Mouse (Mus musculus) gastrocnemius, adult 2 months (tissue): ENCODE measurements around the gene Copg2. TPM values are rescaled to one million over a fixed set of nuclear protein-coding genes. Genes with fewer than 3 reads are reported as not detected.

ENCODE experiments used
- DNase-seq: peaks from one replicate; pipeline ENCODE4 v3.0.0; 2022
- H3K27ac ChIP-seq: fragments of 200-600 bp; 2 replicates; pipeline ENCODE4 v1.8.1; 2022; ENCODE audit warnings: mild to moderate bottlenecking
- H3K4me3 ChIP-seq: fragments of 200-600 bp; 2 replicates; pipeline ENCODE4 v1.8.1; 2022; ENCODE audit warnings: mild to moderate bottlenecking, moderate library complexity
- CTCF ChIP-seq: fragments of 200-600 bp; IDR thresholded peaks from 2 replicates; pipeline ENCODE4 v1.8.1; 2022; ENCODE audit warnings: antibody characterized with exemption, mild to moderate bottlenecking, moderate library complexity
- intact Hi-C: fragments of 180-260 bp; cut with DNase I; formaldehyde crosslinking; loops from one replicate; pipeline ENCODE4 v1.15.1; 2025
- long read RNA-seq, 2 experiments: library from polyadenylated mRNA; stranded (forward); transcript quantifications; one replicate each; pipeline ENCODE4 v2.0.0; 2021
- total RNA-seq, 2 experiments: library from RNA; stranded (reverse); gene quantifications; 2 replicates each; pipeline ENCODE4 v1.2.3; 2021

The Copg2 gene
- total RNA-seq = 10 to 100 TPM; 15.6 to 15.8 TPM
- long read RNA-seq, experiment 1, transcript Copg2-201 (24 exons, 3,961 nt) = major isoform, 5 of 6 reads
- long read RNA-seq, experiment 1, partial matches to known transcripts = 0 of 6 reads
- long read RNA-seq, experiment 1, other reads (novel, unspliced or antisense) = 0 of 6 reads
- long read RNA-seq, experiment 2, transcript Copg2-201 (24 exons, 3,961 nt) = major isoform, 8 of 13 reads
- long read RNA-seq, experiment 2, partial matches to known transcripts = 2 of 13 reads
- long read RNA-seq, experiment 2, other reads (novel, unspliced or antisense) = 3 of 13 reads

DNA sequence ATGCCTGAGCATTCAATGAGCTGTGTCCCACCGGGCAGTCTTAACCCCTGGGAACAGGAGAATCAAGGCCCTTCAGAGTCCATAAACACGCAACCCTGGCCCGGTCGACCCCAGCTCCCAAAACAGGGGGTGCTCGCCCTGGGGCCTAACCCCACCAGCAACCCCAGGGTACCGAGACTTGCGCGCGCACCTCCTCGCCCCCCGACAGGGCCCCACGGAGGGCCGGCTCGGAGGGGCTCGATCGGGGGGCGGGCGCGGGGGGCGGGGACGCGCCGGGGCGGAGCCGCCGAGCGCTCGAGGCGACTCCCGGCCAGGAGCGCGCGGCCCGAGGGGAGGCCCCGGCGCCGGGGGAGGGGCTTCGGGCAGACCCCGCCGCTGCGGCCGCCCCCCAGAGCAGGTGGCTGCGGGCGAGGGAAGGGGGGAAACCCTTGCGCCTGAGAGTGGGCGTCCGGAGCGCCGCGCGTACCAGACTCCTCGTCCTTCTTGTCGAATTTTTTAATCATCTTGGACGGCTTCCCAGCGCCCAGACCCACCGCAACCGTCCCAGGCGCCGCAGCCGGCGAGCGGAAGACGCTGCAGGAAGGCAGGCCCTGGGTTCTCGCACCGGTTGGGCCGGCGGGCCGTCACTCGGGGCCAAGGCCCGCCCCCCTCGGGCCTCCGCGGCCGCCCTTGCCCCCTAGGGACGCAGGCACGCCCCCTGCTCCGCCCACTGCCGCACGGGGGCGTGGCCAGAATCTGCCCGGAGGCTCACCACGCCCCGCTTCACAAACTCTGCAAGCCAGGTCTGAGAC, at the start of gene Copg2:
Gene Copg2, minus strand, starts transcription at position 600 of the 791 bp plus-strand sequence.
- peak; percentile 34 for TF ChIP-seq CTCF
- intact Hi-C loops = loop anchor here (5.0 kb wide), 2 partner anchors 204 to 389 kb away; partner anchors contain the start of genes Cep41, Ssmem1 and Tmem209
- peak; percentile 97 for DNase-seq
- Histone ChIP-seq H3K4me3 (peak within 1 kb of the TSS; percentile 91), H3K27ac (peak within 1 kb of the TSS; percentile 92)

- Histone ChIP-seq H3K4me3 (no peak overlapping the region), H3K27ac (no peak overlapping the region)
- no peak for DNase-seq
- TF ChIP-seq CTCF = no peak
- intact Hi-C loops = no loop called here
These were observed 42.7 kb upstream of the Copg2 start for GRCm38 (mm10) chr6:30939264-30939663.

GRCm38 (mm10) chr6:30922821-30923220, 26.2 kb upstream of the Copg2 start:
- no peak overlapping the region for H3K27ac ChIP-seq
- intact Hi-C loops = no loop called here
- no peak for DNase-seq
- no peak overlapping the region for H3K4me3 ChIP-seq
- TF ChIP-seq CTCF = peak; percentile 41

- intact Hi-C loops = no loop called here
- TF ChIP-seq CTCF = no peak
- Histone ChIP-seq H3K4me3 (no peak overlapping the region), H3K27ac (no peak overlapping the region)
- DNase-seq = no peak
These were observed 25.2 kb upstream of the Copg2 start for GRCm38 (mm10) chr6:30921826-30922225.

DNA sequence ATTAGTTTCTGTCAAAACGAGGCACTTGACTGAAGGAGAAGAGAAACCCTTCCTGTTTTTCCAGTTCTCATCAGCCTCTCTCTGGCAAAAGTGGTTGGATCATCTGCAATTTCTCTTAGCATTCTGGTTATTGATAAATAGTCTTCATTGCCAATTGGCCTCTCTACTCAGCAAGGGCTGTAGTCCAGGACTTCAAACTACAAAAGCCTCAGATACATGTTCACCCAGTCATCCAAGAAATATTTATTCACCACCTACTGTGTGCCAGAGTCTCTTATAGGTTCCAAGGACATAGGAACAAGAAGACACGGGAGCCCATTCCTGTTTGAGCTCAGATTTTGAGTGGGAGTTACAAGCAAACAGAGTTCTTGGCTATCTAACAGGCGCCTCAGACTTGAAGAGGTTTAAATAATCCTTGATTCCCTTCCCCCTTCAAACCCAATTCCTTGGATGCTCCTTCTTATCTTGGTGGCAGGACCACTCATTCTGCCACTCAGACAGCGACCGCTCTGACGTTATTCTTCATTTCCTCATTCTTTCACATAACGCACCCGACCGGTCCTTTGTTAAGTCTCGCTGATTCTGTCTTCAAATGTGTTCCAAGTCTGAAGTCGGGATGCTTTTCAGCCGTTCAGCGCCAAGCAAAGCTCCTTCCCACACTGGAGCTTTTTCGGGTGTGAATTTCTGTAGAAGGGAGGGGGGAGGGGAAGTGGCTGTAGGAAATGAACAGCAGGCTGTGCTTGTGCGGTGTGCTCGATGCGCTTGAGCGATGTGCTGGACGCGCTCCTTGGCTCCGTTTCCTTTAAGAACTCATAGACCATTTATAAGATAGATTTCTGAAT, 24.5 kb upstream of the Copg2 start:
- Histone ChIP-seq H3K4me3 (peak overlapping the region; percentile 58), H3K27ac (peak overlapping the region; percentile 64)
- TF ChIP-seq CTCF = no peak
- DNase-seq = peak; percentile 19
- intact Hi-C loops = no loop called here

DNA sequence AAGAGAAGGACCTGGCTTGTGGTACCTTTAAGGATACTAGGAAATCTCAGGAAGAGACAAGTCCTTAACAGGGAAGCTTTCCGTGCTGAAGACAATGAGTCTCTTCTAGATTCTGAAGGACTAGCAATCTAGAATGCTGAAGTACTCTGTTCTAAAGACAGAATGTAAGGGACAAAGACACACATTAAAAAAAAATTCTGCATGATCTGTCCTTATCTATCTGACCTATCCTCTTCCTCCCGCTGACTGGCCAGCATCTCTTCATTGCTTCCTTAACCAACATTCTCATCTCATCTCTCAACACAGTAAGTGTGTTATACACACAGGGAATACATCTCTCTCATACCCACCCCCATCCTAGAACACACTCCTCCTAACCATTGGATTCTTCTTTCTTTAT, 18.9 kb upstream of the Copg2 start, which contains the start of gene Tsga13:
Gene Tsga13, minus strand, starts transcription at position 101 of the 400 bp plus-strand sequence.
- no peak for TF ChIP-seq CTCF
- H3K27ac ChIP-seq = no peak within 1 kb of the TSS
- no peak for DNase-seq
- H3K4me3 ChIP-seq = no peak within 1 kb of the TSS
- intact Hi-C loops = no loop called here

GRCm38 (mm10) chr6:30907970-30908369, 11.4 kb upstream of the Copg2 start:
- intact Hi-C loops = no loop called here
- Histone ChIP-seq H3K4me3 (no peak overlapping the region), H3K27ac (no peak overlapping the region)
- DNase-seq = no peak
- no peak for TF ChIP-seq CTCF

DNA sequence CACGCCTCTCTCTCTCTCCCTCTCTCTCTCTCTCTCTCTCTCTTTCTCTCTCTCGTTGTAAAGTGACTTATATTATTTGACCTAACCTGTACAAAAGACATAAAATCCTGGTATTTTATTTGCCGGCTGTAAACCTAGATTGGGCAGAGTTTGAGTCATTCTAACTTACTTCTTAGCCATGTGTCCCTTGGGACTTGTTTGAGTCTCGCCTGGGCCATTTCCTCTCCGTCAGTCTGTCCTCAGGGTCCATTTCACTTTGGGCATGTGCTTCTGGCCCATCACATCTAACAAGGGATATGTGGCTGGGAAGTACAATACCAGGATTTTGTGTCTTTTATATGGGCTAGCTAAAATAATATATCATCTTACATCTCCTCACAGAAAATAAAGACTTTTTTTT, 8.3 kb upstream of the Copg2 start:
- intact Hi-C loops = no loop called here
- DNase-seq = no peak
- TF ChIP-seq CTCF = no peak
- H3K27ac ChIP-seq = no peak overlapping the region
- no peak overlapping the region for H3K4me3 ChIP-seq

- TF ChIP-seq CTCF = no peak
- Histone ChIP-seq H3K4me3 (no peak overlapping the region), H3K27ac (no peak overlapping the region)
- intact Hi-C loops = no loop called here
- DNase-seq = no peak
These were observed 7.4 kb upstream of the Copg2 start for GRCm38 (mm10) chr6:30904033-30904432.

GRCm38 (mm10) chr6:30897520-30897919, 926 bp upstream of the Copg2 start:
- no peak for DNase-seq
- TF ChIP-seq CTCF = no peak
- intact Hi-C loops = loop anchor here (5.0 kb wide), 2 partner anchors 205 to 390 kb away; partner anchors contain the start of genes Cep41, Ssmem1 and Tmem209
- Histone ChIP-seq H3K4me3 (no peak overlapping the region), H3K27ac (no peak overlapping the region)

DNA sequence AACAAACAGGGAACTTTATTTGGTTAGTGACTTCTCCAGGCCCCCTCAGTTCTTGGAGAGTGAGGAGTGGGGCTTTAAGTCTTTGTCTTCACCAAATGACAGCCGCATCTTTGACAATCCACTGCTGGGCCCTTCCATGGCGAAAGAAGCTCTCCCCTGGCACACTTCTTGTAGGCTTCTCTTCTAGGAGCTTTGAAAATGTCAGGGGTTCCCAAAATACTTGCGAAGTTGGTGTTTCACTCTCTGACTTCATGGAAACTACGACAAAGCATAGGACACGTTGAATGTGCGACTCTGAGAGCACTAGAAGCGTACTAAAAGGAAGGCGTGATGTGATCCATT, 363 bp upstream of the Copg2 start:
- intact Hi-C loops = loop anchor here (5.0 kb wide), 2 partner anchors 205 to 390 kb away; partner anchors contain the start of genes Cep41, Ssmem1 and Tmem209
- Histone ChIP-seq H3K27ac (peak overlapping the region; percentile 92), H3K4me3 (peak overlapping the region; percentile 91)
- TF ChIP-seq CTCF = no peak
- no peak for DNase-seq

GRCm38 (mm10) chr6:30895819-30896194, 787 bp downstream of the Copg2 start:
- no peak for TF ChIP-seq CTCF
- peak overlapping the region; percentile 91 for H3K4me3 ChIP-seq
- peak overlapping the region; percentile 92 for H3K27ac ChIP-seq
- no peak for DNase-seq
- intact Hi-C loops = loop anchor here (5.0 kb wide), 2 partner anchors 204 to 389 kb away; partner anchors contain the start of genes Cep41, Ssmem1 and Tmem209
